Mouse (Mus musculus) lung, postnatal 0 days (tissue): Measurements from ENCODE around the gene 2310061N02Rik. TPM values are rescaled to one million over a fixed set of nuclear protein-coding genes. Genes with fewer than 3 reads are reported as not detected.

Experiments used
- ATAC-seq: fragments of 200-750 bp; cut with Nextera tagmentation; 2 replicates; pipeline ENCODE4 v1.8.0; 2017; ENCODE audit warnings: moderate library complexity
- DNase-seq: peaks from one replicate; pipeline ENCODE4 v3.0.0-alpha.2; 2016; ENCODE audit warnings: low spot score
- H3K27ac ChIP-seq: fragments of 300-500 bp; sonication (generic); 2 replicates; pipeline ENCODE4 v1.5.1; 2014; ENCODE audit warnings: antibody characterized with exemption, mild to moderate bottlenecking, low read length, mixed read lengths
- H3K27me3 ChIP-seq: fragments of 300-500 bp; sonication (generic); replicated peaks from 2 replicates; pipeline ENCODE4 v1.6.1; 2014; ENCODE audit warnings: low read length, mixed read lengths; ENCODE audit not compliant: insufficient read depth
- H3K36me3 ChIP-seq: fragments of 300-500 bp; sonication (generic); 2 replicates; pipeline ENCODE4 v1.6.1; 2014; ENCODE audit warnings: low read length, mixed read lengths; ENCODE audit not compliant: insufficient read depth
- H3K4me1 ChIP-seq: fragments of 300-500 bp; sonication (generic); 2 replicates; pipeline ENCODE4 v1.6.1; 2014; ENCODE audit warnings: antibody characterized with exemption, low read depth, low read length, mixed read lengths; ENCODE audit not compliant: insufficient read depth
- H3K4me2 ChIP-seq: fragments of 300-500 bp; sonication (generic); replicated peaks from 2 replicates; pipeline ENCODE4 v1.6.1; 2014; ENCODE audit warnings: low read depth, mild to moderate bottlenecking, low read length, moderate library complexity, mixed read lengths
- H3K4me3 ChIP-seq: fragments of 300-500 bp; sonication (generic); 2 replicates; pipeline ENCODE4 v1.5.1; 2014; ENCODE audit warnings: low read depth, low read length
- H3K9ac ChIP-seq: fragments of 300-500 bp; sonication (generic); replicated peaks from 2 replicates; pipeline ENCODE4 v1.6.1; 2014; ENCODE audit warnings: low read depth, mild to moderate bottlenecking
- H3K9me3 ChIP-seq: fragments of 300-500 bp; sonication (generic); 2 replicates; pipeline ENCODE4 v1.6.1; 2016; ENCODE audit warnings: low read length, mixed read lengths
- CTCF ChIP-seq: IDR thresholded peaks from 2 replicates; pipeline ENCODE4 v1.5.1; 2016; ENCODE audit warnings: antibody characterized with exemption, mild to moderate bottlenecking
- EP300 ChIP-seq: IDR thresholded peaks from 2 replicates; pipeline ENCODE4 v1.6.1; 2016; ENCODE audit warnings: antibody characterized with exemption, mild to moderate bottlenecking, control low read depth
- WGBS: fragments of 180-500 bp; shearing (Covaris S2); extraction: QIAGEN DNeasy Blood & Tissue Kit; methylation state at CpG from one replicate; pipeline ENCODE4 v1.1.7; 2014; 5-methylcytosine and 5-hydroxymethylcytosine counted together
- polyA plus RNA-seq: library from polyadenylated mRNA; unstranded; fragments of >200 nt; fragmentation: Nextera tagmentation; extraction: Ambion mirVana; gene quantifications from 2 replicates; pipeline ENCODE4 v1.2.1, GENCODE M21; 2015

2310061N02Rik gene
- polyA plus RNA-seq, 1 experiment from 2014 or later = not detected

GRCm38 (mm10) chr16:88720031-88720430 lies 12.3 kb upstream of the 2310061N02Rik start:
- H3K4me3 ChIP-seq = no peak overlapping the region
- H3K27me3 ChIP-seq = no peaks in the 10 kb centered on the region
- H3K27ac ChIP-seq = no peak overlapping the region
- ATAC-seq (no peak), DNase-seq (no peak)
- H3K4me1 ChIP-seq = no peaks in the 10 kb centered on the region
- no peak overlapping the region for H3K9ac ChIP-seq
- no peaks in the 10 kb centered on the region for H3K9me3 ChIP-seq
- no peak for TF ChIP-seq CTCF
- no peak for TF ChIP-seq EP300
- H3K36me3 ChIP-seq = no peaks in the 10 kb centered on the region
- WGBS = 21% methylated on average over 1 of the region's 1 CpGs
- H3K4me2 ChIP-seq = no peak overlapping the region

- no peak overlapping the region for H3K9ac ChIP-seq
- H3K27ac ChIP-seq = no peak overlapping the region
- no peak for TF ChIP-seq EP300
- no peak for TF ChIP-seq CTCF
- no peaks in the 10 kb centered on the region for H3K36me3 ChIP-seq
- DNase-seq (no peak), ATAC-seq (no peak)
- H3K9me3 ChIP-seq = no peaks in the 10 kb centered on the region
- no peaks in the 10 kb centered on the region for H3K27me3 ChIP-seq
- H3K4me1 ChIP-seq = no peaks in the 10 kb centered on the region
- no peak overlapping the region for H3K4me2 ChIP-seq
- no peak overlapping the region for H3K4me3 ChIP-seq
Measured at GRCm38 (mm10) chr16:88716549-88716948, 8.8 kb upstream of the 2310061N02Rik start.

GRCm38 (mm10) chr16:88711245-88711644 lies 3.5 kb upstream of the 2310061N02Rik start:
- ATAC-seq (no peak), DNase-seq (peak; percentile 12)
- Histone ChIP-seq H3K27me3 (no peaks in the 10 kb centered on the region), H3K4me2 (no peak overlapping the region), H3K36me3 (no peaks in the 10 kb centered on the region), H3K9ac (no peak overlapping the region), H3K9me3 (no peaks in the 10 kb centered on the region), H3K4me1 (no peaks in the 10 kb centered on the region), H3K4me3 (no peak overlapping the region), H3K27ac (no peak overlapping the region)
- 76% methylated on average over 6 of the region's 6 CpGs for WGBS
- TF ChIP-seq EP300 = no peak
- TF ChIP-seq CTCF = peak; percentile 37; the same call in 1 of the 2 replicates

GRCm38 (mm10) chr16:88710757-88711156 lies 3.0 kb upstream of the 2310061N02Rik start:
- peak; percentile 72 for ATAC-seq
- peak; percentile 44 for DNase-seq
- peak; percentile 20 for TF ChIP-seq CTCF
- TF ChIP-seq EP300 = peak; percentile 55; the same call in 1 of the 2 replicates
- WGBS = 44% methylated on average over 4 of the region's 4 CpGs
- Histone ChIP-seq H3K4me1 (no peaks in the 10 kb centered on the region), H3K27ac (no peak overlapping the region), H3K9ac (no peak overlapping the region), H3K27me3 (no peaks in the 10 kb centered on the region), H3K4me3 (no peak overlapping the region), H3K36me3 (no peaks in the 10 kb centered on the region), H3K4me2 (no peak overlapping the region), H3K9me3 (no peaks in the 10 kb centered on the region)

GRCm38 (mm10) chr16:88701072-88701864 lies 6.5 kb downstream of the 2310061N02Rik start:
- no peak for TF ChIP-seq CTCF
- no peak for TF ChIP-seq EP300
- H3K4me1 ChIP-seq = no peaks in the 10 kb centered on the region
- no peak overlapping the region for H3K27ac ChIP-seq
- no peak overlapping the region for H3K4me2 ChIP-seq
- no peak overlapping the region for H3K4me3 ChIP-seq
- H3K36me3 ChIP-seq = no peaks in the 10 kb centered on the region
- no peak overlapping the region for H3K9ac ChIP-seq
- DNase-seq (no peak), ATAC-seq (no peak)
- no peaks in the 10 kb centered on the region; the same call in 1 of the 2 replicates for H3K9me3 ChIP-seq
- no peaks in the 10 kb centered on the region for H3K27me3 ChIP-seq
- WGBS = 43% methylated on average over 4 of the region's 4 CpGs

- H3K27ac ChIP-seq = no peak overlapping the region
- DNase-seq (no peak), ATAC-seq (no peak)
- no peaks in the 10 kb centered on the region for H3K27me3 ChIP-seq
- TF ChIP-seq EP300 (no peak), CTCF (no peak)
- 76% methylated on average over 4 of the region's 4 CpGs for WGBS
- no peak overlapping the region for H3K4me2 ChIP-seq
- H3K9me3 ChIP-seq = no peaks in the 10 kb centered on the region
- H3K9ac ChIP-seq = no peak overlapping the region
- H3K4me1 ChIP-seq = no peaks in the 10 kb centered on the region
- H3K36me3 ChIP-seq = no peaks in the 10 kb centered on the region
- no peak overlapping the region for H3K4me3 ChIP-seq
Measured at GRCm38 (mm10) chr16:88696256-88696655, 11.5 kb downstream of the 2310061N02Rik start.
